Comparison of ENCODE assay signal across 8 mouse cellular contexts in genomic region chr16:13673114-13673513, GRCm38 (mm10). TPM values are rescaled to one million over a fixed set of nuclear protein-coding genes. Genes with fewer than 3 reads are reported as not detected.
DNase-seq lines count a peak whose midpoint lies in the region; ATAC-seq lines count a peak whose summit lies in the region.

No protein-coding gene starts in this region.

- DNase-seq in heart, adult 9 months (ENCODE audit: low spot score in 2 of 2): no peak
- DNase-seq in adipocyte (ENCODE audit: low spot score): peak; percentile 36
- no peak for DNase-seq in natural killer cell, adult 2 months (ENCODE audit: low spot score in 2 of 2)
- no peak for DNase-seq in adrenal gland, adult 8-10 months
- DNase-seq in Muller cell, postnatal 12 days (ENCODE audit: inconsistent ontology term): no peak

- H3K27me3 ChIP-seq in heart, embryonic 14.5 days (ENCODE audit: control insufficient read depth, insufficient read depth, low read length): no peaks in the 10 kb centered on the region
- no peaks in the 10 kb centered on the region for H3K27me3 ChIP-seq in hindbrain, embryonic 12.5 days

- H3K27ac ChIP-seq in heart, embryonic 14.5 days (replicated peaks in 1 of 2; ENCODE audit: control insufficient read depth in 1 of 2, insufficient read depth in 1 of 2, low read depth in 2 of 2, low read length in 2 of 2): no peak overlapping the region
- no peak overlapping the region for H3K27ac ChIP-seq in hindbrain, embryonic 12.5 days
- H3K27ac ChIP-seq in macrophage: no peak overlapping the region

- H3K79me2 ChIP-seq in macrophage (ENCODE audit: inconsistent target): peaks cover 60% of the 10 kb centered on the region

- peaks cover 20% of the 10 kb centered on the region for H3K36me3 ChIP-seq in heart, embryonic 14.5 days (ENCODE audit: control insufficient read depth, insufficient read depth, low read length)
- peaks cover 24% of the 10 kb centered on the region for H3K36me3 ChIP-seq in hindbrain, embryonic 12.5 days
- peaks cover 17% of the 10 kb centered on the region for H3K36me3 ChIP-seq in macrophage (ENCODE audit: inconsistent target)

- H3K4me3 ChIP-seq in heart, embryonic 14.5 days (ENCODE audit: control insufficient read depth in 1 of 2, insufficient read depth in 1 of 2, low read depth in 1 of 2, low read length in 2 of 2): peak overlapping the region in 1 of 2 experiments; percentile 87; a peak in 1 of 4 replicates
- no peak overlapping the region for H3K4me3 ChIP-seq in hindbrain, embryonic 12.5 days
- peak overlapping the region; percentile 81 for H3K4me3 ChIP-seq in macrophage (ENCODE audit: inconsistent target)

- H3K4me2 ChIP-seq in heart, embryonic 14.5 days (ENCODE audit: low read length): peak overlapping the region; percentile 66
- peak overlapping the region; percentile 82 for H3K4me2 ChIP-seq in hindbrain, embryonic 12.5 days (replicated peaks)

- WGBS in heart, embryonic 14.5 days: 79% methylated on average over 5 of the region's 5 CpGs
- WGBS in hindbrain, embryonic 12.5 days: 82% methylated on average over 5 of the region's 5 CpGs
- WGBS in macrophage (ENCODE audit: missing documents): 83% methylated on average over 5 of the region's 5 CpGs

- peak overlapping the region; percentile 92 for H3K9ac ChIP-seq in heart, embryonic 14.5 days (ENCODE audit: low read length)
- no peak overlapping the region for H3K9ac ChIP-seq in hindbrain, embryonic 12.5 days

- H3K4me1 ChIP-seq in heart, embryonic 14.5 days (ENCODE audit: control insufficient read depth in 2 of 2, insufficient read depth in 2 of 2, low read length in 2 of 2): peaks cover 5 to 16% of the 10 kb centered on the region in 2 experiments; a peak in 3 of 4 replicates
- H3K4me1 ChIP-seq in hindbrain, embryonic 12.5 days: peaks cover 10% of the 10 kb centered on the region

- no peak for ATAC-seq in heart, embryonic 14.5 days (ENCODE audit: insufficient number of reproducible peaks, insufficient read depth, low FRiP score, low read depth)
- ATAC-seq in hindbrain, embryonic 12.5 days (ENCODE audit: low FRiP score): no peak

- H3K9me3 ChIP-seq in heart, embryonic 14.5 days (ENCODE audit: control insufficient read depth, low read length): no peaks in the 10 kb centered on the region
- H3K9me3 ChIP-seq in hindbrain, embryonic 12.5 days (replicated peaks): no peaks in the 10 kb centered on the region

RNA-seq across cellular contexts. Expression of gene 3110001I22Rik, which starts 1.4 kb away (rescaled TPM):
- 2.8 and 3.5 TPM in 2 replicates for polyA plus RNA-seq in heart, embryonic 14.5 days (2014; fragmentation: Nextera tagmentation; extraction: Ambion mirVana)
- polyA plus RNA-seq in hindbrain, embryonic 12.5 days (2016; fragmentation: Nextera tagmentation; extraction: Ambion mirVana): 10.1 and 10.2 TPM in 2 replicates
- total RNA-seq in macrophage (2018; cell fraction: chromatin; rRNA removed): 100 to 1,000 TPM in 1 of 26 experiments, 10 to 100 TPM in 25; 21.5 to 132 (median 43.1) TPM
- total RNA-seq in macrophage (2018; cell fraction: cytosol; rRNA removed): 10 to 100 TPM in 2 of 26 experiments, 1 to 10 TPM in 24; 2.3 to 16.5 (median 4.7) TPM
- total RNA-seq in macrophage (2018; cell fraction: nucleus; rRNA removed): 100 to 1,000 TPM in 1 of 26 experiments, 10 to 100 TPM in 25; 15.1 to 103 (median 27.3) TPM
- polyA plus RNA-seq in macrophage (2018): 2.3 to 4.0 TPM (median 3.4 TPM) in 3 replicates
- total RNA-seq in adrenal gland, adult 8-10 months (2022): 1 to 10 TPM; 5.2 to 6.8 (median 5.7) TPM

RNA-seq across cellular contexts. Expression of gene Bfar, which starts 1.5 kb away (rescaled TPM):
- polyA plus RNA-seq in heart, embryonic 14.5 days (2014; fragmentation: Nextera tagmentation; extraction: Ambion mirVana): 38.9 and 42.8 TPM in 2 replicates
- polyA plus RNA-seq in hindbrain, embryonic 12.5 days (2016; fragmentation: Nextera tagmentation; extraction: Ambion mirVana): 47.6 and 48.2 TPM in 2 replicates
- 100 to 1,000 TPM; 125 to 653 (median 234) TPM for total RNA-seq in macrophage (2018; cell fraction: chromatin; rRNA removed)
- total RNA-seq in macrophage (2018; cell fraction: cytosol; rRNA removed): 10 to 100 TPM; 19.6 to 51.1 (median 33.8) TPM
- 100 to 1,000 TPM; 106 to 542 (median 162) TPM for total RNA-seq in macrophage (2018; cell fraction: nucleus; rRNA removed)
- polyA plus RNA-seq in macrophage (2018): 23.7 to 38.3 TPM (median 32.3 TPM) in 3 replicates
- 10 to 100 TPM; 43.5 to 62.5 (median 52.2) TPM for total RNA-seq in adrenal gland, adult 8-10 months (2022)

RNA-seq across cellular contexts. Expression of gene Parn, which starts 5.1 kb away (rescaled TPM):
- polyA plus RNA-seq in heart, embryonic 14.5 days (2014; fragmentation: Nextera tagmentation; extraction: Ambion mirVana): 28.2 and 29.6 TPM in 2 replicates
- 44.0 and 44.6 TPM in 2 replicates for polyA plus RNA-seq in hindbrain, embryonic 12.5 days (2016; fragmentation: Nextera tagmentation; extraction: Ambion mirVana)
- 10 to 100 TPM in 24 of 26 experiments, 1 to 10 TPM in 2; 6.7 to 52.9 (median 30.4) TPM for total RNA-seq in macrophage (2018; cell fraction: chromatin; rRNA removed)
- 10 to 100 TPM; 10.0 to 17.5 (median 13.0) TPM for total RNA-seq in macrophage (2018; cell fraction: cytosol; rRNA removed)
- 10 to 100 TPM in 17 of 26 experiments, 1 to 10 TPM in 9; 6.1 to 35.3 (median 12.6) TPM for total RNA-seq in macrophage (2018; cell fraction: nucleus; rRNA removed)
- polyA plus RNA-seq in macrophage (2018): 11.1 to 20.8 TPM (median 15.5 TPM) in 3 replicates
- total RNA-seq in adrenal gland, adult 8-10 months (2022): 10 to 100 TPM; 42.1 to 45.1 (median 43.5) TPM

RNA-seq across cellular contexts. Expression of gene Pla2g10, which starts 57.7 kb away (rescaled TPM):
- 0.28 TPM in 1 of 2 replicates, not detected in the other for polyA plus RNA-seq in heart, embryonic 14.5 days (2014; fragmentation: Nextera tagmentation; extraction: Ambion mirVana)
- 0.62 and 0.89 TPM in 2 replicates for polyA plus RNA-seq in hindbrain, embryonic 12.5 days (2016; fragmentation: Nextera tagmentation; extraction: Ambion mirVana)
- not detected for total RNA-seq in macrophage (2018; cell fraction: chromatin; rRNA removed)
- not detected for total RNA-seq in macrophage (2018; cell fraction: cytosol; rRNA removed)
- not detected for total RNA-seq in macrophage (2018; cell fraction: nucleus; rRNA removed)
- not detected in 3 replicates for polyA plus RNA-seq in macrophage (2018)
- total RNA-seq in adrenal gland, adult 8-10 months (2022): not detected
